Mouse (Mus musculus) CH12.LX (cell line): ENCODE data around the gene Phka1.

Experiments
- CTCF ChIP-seq, 2 experiments: IDR thresholded peaks in 1 of 2; conservative IDR thresholded peaks in 1 of 2; 2 replicates each; pipeline ENCODE4 v1.5.1; 2011 to 2012; ENCODE audit warnings: low read depth in 2 of 2, low read length in 2 of 2, improper control_type of control experiment in 1 of 2, inconsistent platforms in 1 of 2, mild to moderate bottlenecking in 1 of 2, moderate library complexity in 1 of 2
- EP300 ChIP-seq: IDR thresholded peaks from 2 replicates; pipeline ENCODE4 v1.6.1; 2011; ENCODE audit warnings: low read length, improper control_type of control experiment
- GABPA ChIP-seq: IDR thresholded peaks from 2 replicates; pipeline ENCODE4 v1.6.1; 2012; ENCODE audit warnings: low read depth, low read length, improper control_type of control experiment, inconsistent platforms; ENCODE audit not compliant: insufficient replicate concordance
- IRF4 ChIP-seq: IDR thresholded peaks from 2 replicates; pipeline ENCODE4 v1.6.1; 2014; ENCODE audit warnings: low read depth, mild to moderate bottlenecking, inconsistent platforms, low read length, improper control_type of control experiment
- KAT2A ChIP-seq: IDR thresholded peaks from 2 replicates; pipeline ENCODE4 v1.6.1; 2012; ENCODE audit warnings: low read length, improper control_type of control experiment, inconsistent platforms; ENCODE audit not compliant: insufficient replicate concordance
- MXI1 ChIP-seq: IDR thresholded peaks from 2 replicates; pipeline ENCODE4 v1.6.1; 2011; ENCODE audit warnings: mild to moderate bottlenecking, low read depth, low read length, improper control_type of control experiment
- POLR2A ChIP-seq: IDR thresholded peaks from 2 replicates; pipeline ENCODE4 v1.6.1; 2011; ENCODE audit warnings: low read depth, mild to moderate bottlenecking, improper control_type of control experiment, low read length
- UBTF ChIP-seq: IDR thresholded peaks from 2 replicates; pipeline ENCODE4 v1.6.1; 2012; ENCODE audit warnings: low read depth, mild to moderate bottlenecking, inconsistent platforms, low read length, improper control_type of control experiment, moderate library complexity

- TF ChIP-seq EP300 (no peak), CTCF (conservative IDR thresholded peaks at IDR 0.05 in 1 of 2, IDR thresholded peaks at IDR 0.05 in 1 of 2; ENCODE audit: low read depth in 2 of 2, low read length in 2 of 2) (no peak), KAT2A (no peak), IRF4 (no peak), POLR2A (no peak), MXI1 (no peak), GABPA (no peak), UBTF (no peak)
Measured at GRCm38 (mm10) chrX:102509205-102509604, 134.8 kb downstream of the Phka1 start.
